Mouse (Mus musculus): Measurements from ENCODE around the gene Khdc4.

DNA sequence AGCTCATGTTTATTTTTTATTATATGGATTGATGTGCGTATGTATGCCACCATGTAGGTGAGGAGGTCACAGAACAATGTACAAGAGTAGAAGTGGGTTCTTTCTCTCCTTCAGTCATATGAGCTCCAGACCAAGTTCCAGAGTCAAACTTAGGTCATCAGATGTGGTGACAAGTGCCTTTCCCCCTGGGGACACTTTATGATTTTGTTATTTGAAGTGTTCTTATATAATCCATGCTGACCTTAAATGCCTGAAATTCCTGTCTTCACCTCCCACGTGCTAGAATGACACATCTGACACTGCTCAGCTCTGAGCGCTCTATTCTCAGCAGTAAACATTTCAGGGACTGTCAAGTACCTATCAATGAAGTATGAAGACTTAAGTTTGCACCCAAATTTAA, 15.6 kb downstream of the Khdc4 start:
- TF ChIP-seq CTCF (IDR thresholded peaks at IDR 0.05; ENCODE audit: extremely low read depth, insufficient read length, insufficient replicate concordance, low read depth, low read length) (no peak), POLR2A (IDR thresholded peaks at IDR 0.05; ENCODE audit: low read depth, low read length) (no peak)
